12 mouse cellular contexts compared by ENCODE assay signal in the genomic region with DNA sequence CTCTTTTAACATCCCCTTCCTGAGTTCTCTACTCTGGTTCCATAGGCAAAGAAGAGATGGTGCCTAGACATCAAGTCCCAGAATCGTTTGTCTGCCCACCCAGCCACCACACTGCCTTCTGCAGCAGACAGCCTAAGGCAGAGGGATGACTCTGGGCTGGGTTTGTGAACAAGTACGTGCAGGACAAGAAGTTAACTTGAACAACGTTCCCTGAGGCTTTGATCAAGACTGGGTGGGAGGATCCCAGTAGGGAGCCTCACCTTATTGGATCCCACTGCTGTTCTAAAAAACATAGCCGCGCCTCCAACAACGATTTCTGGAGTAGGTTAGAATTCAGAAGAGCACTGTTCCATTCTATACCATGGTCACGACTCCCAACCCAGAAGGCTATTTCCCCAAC.
"Had no signal": no experiment of that assay in that cellular context is flagged by ENCODE, and none has a peak within 500 bp of the region (broad histone marks: within the 10 kb centered on the region; RNA-seq: fewer than 3 reads in every experiment).

No protein-coding gene starts in this region.

- ATAC-seq: intestine, embryonic 16.5 days had no signal

- H3K9me3 ChIP-seq: limb, embryonic 13.5 days; midbrain, embryonic 10.5 days had no signal

- H3K27me3 ChIP-seq: limb, embryonic 13.5 days had no signal

- H3K4me3 ChIP-seq: layer of hippocampus, adult 2 months; limb, embryonic 13.5 days; midbrain, embryonic 10.5 days; myocyte had no signal

- DNase-seq: kidney, adult 9 months; kidney, postnatal 36 days; lung, adult 18-20 months; midbrain, embryonic 14.5 days; spleen, adult 18-20 months; thymus, adult 18-20 months; thymus, postnatal 36 days had no signal

- H3K27ac ChIP-seq: layer of hippocampus, adult 2 months; limb, embryonic 13.5 days; midbrain, embryonic 10.5 days had no signal

- H3K4me2 ChIP-seq: limb, embryonic 13.5 days had no signal

- H3K9ac ChIP-seq: limb, embryonic 13.5 days had no signal
